Mouse (Mus musculus) urinary bladder, postnatal 4 days (tissue): ENCODE measurements at regions not wholly inside any gene's neighbourhood (a gene's known extent, or its start where the extent isn't known, plus 50 kb on each side); places are given as distances from the start of the nearest gene placed in this dataset.

Experiments used
- DNase-seq, 2 experiments: peaks; one replicate each; pipeline ENCODE4 v3.0.0; 2021 to 2022; ENCODE audit warnings: low spot score in 2 of 2

- peak; percentile 78 to 80 for DNase-seq
Measured at GRCm38 (mm10) chr4:62755237-62755900, 195.7 kb downstream of the Rgs3 start.

GRCm38 (mm10) chr4:62756721-62757206 lies 197.1 kb downstream of the Rgs3 start:
- no peak for DNase-seq

- no peak for DNase-seq
Measured at GRCm38 (mm10) chr4:62760748-62761604, 201.3 kb downstream of the Rgs3 start.

- peak; percentile 69 to 91 for DNase-seq
Measured at GRCm38 (mm10) chr4:62761672-62762071, 202.0 kb downstream of the Rgs3 start.

GRCm38 (mm10) chr4:62763990-62764389 lies 201.4 kb upstream of the Zfp618 start:
- DNase-seq, result peak; percentile 69 to 84

GRCm38 (mm10) chr4:62769469-62770234 lies 195.7 kb upstream of the Zfp618 start:
- no peak for DNase-seq

GRCm38 (mm10) chr4:62775005-62775609 lies 190.3 kb upstream of the Zfp618 start:
- no peak for DNase-seq

- no peak for DNase-seq
Measured at GRCm38 (mm10) chr4:62776881-62777280, 188.5 kb upstream of the Zfp618 start.

GRCm38 (mm10) chr4:62777436-62777835 lies 187.9 kb upstream of the Zfp618 start:
- DNase-seq, result no peak

- DNase-seq, result no peak
Measured at GRCm38 (mm10) chr4:62778621-62779020, 186.8 kb upstream of the Zfp618 start.

GRCm38 (mm10) chr4:62780409-62780808 lies 185.0 kb upstream of the Zfp618 start:
- peak; percentile 76 to 91 for DNase-seq

- DNase-seq, result no peak
Measured at GRCm38 (mm10) chr4:62780837-62781236, 184.5 kb upstream of the Zfp618 start.

GRCm38 (mm10) chr4:62781309-62781800 lies 184.0 kb upstream of the Zfp618 start:
- no peak for DNase-seq

- DNase-seq, result no peak
Measured at GRCm38 (mm10) chr4:62785711-62786110, 179.7 kb upstream of the Zfp618 start.

GRCm38 (mm10) chr4:62789696-62790095 lies 175.7 kb upstream of the Zfp618 start:
- no peak for DNase-seq

- DNase-seq, result no peak
Measured at GRCm38 (mm10) chr4:62793582-62793981, 171.8 kb upstream of the Zfp618 start.

GRCm38 (mm10) chr4:62795538-62795937 lies 169.8 kb upstream of the Zfp618 start:
- no peak for DNase-seq

GRCm38 (mm10) chr4:62799923-62800322 lies 165.4 kb upstream of the Zfp618 start:
- DNase-seq, result no peak

GRCm38 (mm10) chr4:62805841-62806240 lies 159.5 kb upstream of the Zfp618 start:
- no peak for DNase-seq

GRCm38 (mm10) chr4:62806786-62807185 lies 158.6 kb upstream of the Zfp618 start:
- no peak for DNase-seq

- DNase-seq, result no peak
Measured at GRCm38 (mm10) chr4:62807926-62808552, 157.3 kb upstream of the Zfp618 start.
